Mouse (Mus musculus) forebrain, embryonic 16.5 days (tissue): Measurements from ENCODE around the gene Trmt112. TPM values are rescaled to one million over a fixed set of nuclear protein-coding genes. Genes with fewer than 3 reads are reported as not detected.
A peak's percentile ranks its signal among the peaks of the same experiment; 100 is the strongest.

ENCODE experiments used
- ATAC-seq: fragments of 200-750 bp; cut with Nextera tagmentation; 2 replicates; pipeline ENCODE4 v1.8.0; 2017; ENCODE audit warnings: mild to moderate bottlenecking, moderate library complexity
- H3K27ac ChIP-seq: fragments of 300-500 bp; sonication (generic); 2 replicates; pipeline ENCODE4 v1.5.1; 2014; ENCODE audit warnings: low read length, control low read depth
- H3K27me3 ChIP-seq: fragments of 300-500 bp; sonication (generic); replicated peaks from 2 replicates; pipeline ENCODE4 v1.6.1; 2014; ENCODE audit warnings: low read length; ENCODE audit not compliant: control insufficient read depth, insufficient read depth
- H3K36me3 ChIP-seq: fragments of 300-500 bp; sonication (generic); 2 replicates; pipeline ENCODE4 v1.6.1; 2014; ENCODE audit not compliant: control insufficient read depth, insufficient read depth
- H3K4me1 ChIP-seq: fragments of 300-500 bp; sonication (generic); replicated peaks from 2 replicates; pipeline ENCODE4 v1.6.1; 2014; ENCODE audit warnings: low read length; ENCODE audit not compliant: control insufficient read depth, insufficient read depth
- H3K4me2 ChIP-seq: fragments of 300-500 bp; sonication (generic); 2 replicates; pipeline ENCODE4 v1.6.1; 2014; ENCODE audit warnings: mild to moderate bottlenecking, low read length, control low read depth
- H3K4me3 ChIP-seq: fragments of 300-500 bp; sonication (generic); replicated peaks from 2 replicates; pipeline ENCODE4 v1.5.1; 2014; ENCODE audit warnings: mild to moderate bottlenecking, low read length, control low read depth
- H3K9ac ChIP-seq: fragments of 300-500 bp; sonication (generic); replicated peaks from 2 replicates; pipeline ENCODE4 v1.6.1; 2014; ENCODE audit warnings: low read depth, low read length, control low read depth
- H3K9me3 ChIP-seq: fragments of 300-500 bp; sonication (generic); 2 replicates; pipeline ENCODE4 v1.6.1; 2016; ENCODE audit warnings: low read length; ENCODE audit not compliant: control insufficient read depth
- WGBS: fragments of 180-500 bp; shearing (Covaris S2); extraction: QIAGEN DNeasy Blood & Tissue Kit; methylation state at CpG from one replicate; pipeline ENCODE4 v1.1.7; 2014; 5-methylcytosine and 5-hydroxymethylcytosine counted together
- polyA plus RNA-seq: library from polyadenylated mRNA; unstranded; fragments of >200 nt; fragmentation: Nextera tagmentation; extraction: Ambion mirVana; gene quantifications from 2 replicates; pipeline ENCODE4 v1.2.1, GENCODE M21; 2015

The Trmt112 gene
- polyA plus RNA-seq, 1 experiment from 2014 or later = 104 TPM

- H3K9ac ChIP-seq = no peak overlapping the region
- no peak for ATAC-seq
- no peak overlapping the region for H3K4me2 ChIP-seq
- H3K4me1 ChIP-seq = peaks cover 8% of the 10 kb centered on the region
- no peaks in the 10 kb centered on the region for H3K9me3 ChIP-seq
- no peaks in the 10 kb centered on the region for H3K27me3 ChIP-seq
- WGBS = 88% methylated on average over 11 of the region's 11 CpGs
- no peak overlapping the region for H3K4me3 ChIP-seq
- no peak overlapping the region for H3K27ac ChIP-seq
- peaks cover 17% of the 10 kb centered on the region; the same call in 1 of the 2 replicates for H3K36me3 ChIP-seq
These were observed 4.5 kb downstream of the Trmt112 start for GRCm38 (mm10) chr19:6913991-6914390.

GRCm38 (mm10) chr19:6914540-6914939 is 5.0 kb downstream of the Trmt112 start:
- no peak overlapping the region for H3K27ac ChIP-seq
- no peak overlapping the region for H3K4me2 ChIP-seq
- H3K4me3 ChIP-seq = no peak overlapping the region
- no peaks in the 10 kb centered on the region for H3K9me3 ChIP-seq
- peaks cover 6% of the 10 kb centered on the region for H3K4me1 ChIP-seq
- ATAC-seq = no peak
- peaks cover 17% of the 10 kb centered on the region; the same call in 1 of the 2 replicates for H3K36me3 ChIP-seq
- no peak overlapping the region for H3K9ac ChIP-seq
- H3K27me3 ChIP-seq = no peaks in the 10 kb centered on the region
- 90% methylated on average over 9 of the region's 9 CpGs for WGBS

GRCm38 (mm10) chr19:6915276-6915675 is 5.8 kb downstream of the Trmt112 start:
- Histone ChIP-seq H3K4me2 (no peak overlapping the region), H3K27me3 (no peaks in the 10 kb centered on the region), H3K36me3 (peaks cover 17% of the 10 kb centered on the region; the same call in 1 of the 2 replicates), H3K4me1 (peaks cover 11% of the 10 kb centered on the region), H3K9me3 (no peaks in the 10 kb centered on the region), H3K9ac (no peak overlapping the region), H3K4me3 (no peak overlapping the region), H3K27ac (no peak overlapping the region)
- no peak for ATAC-seq
- 86% methylated on average over 4 of the region's 4 CpGs for WGBS

- Histone ChIP-seq H3K36me3 (peaks cover 17% of the 10 kb centered on the region; the same call in 1 of the 2 replicates), H3K4me1 (peaks cover 13% of the 10 kb centered on the region), H3K4me3 (no peak overlapping the region), H3K27me3 (no peaks in the 10 kb centered on the region), H3K9ac (no peak overlapping the region), H3K4me2 (no peak overlapping the region), H3K27ac (no peak overlapping the region), H3K9me3 (no peaks in the 10 kb centered on the region)
- no peak for ATAC-seq
- WGBS = 88% methylated on average over 4 of the region's 4 CpGs
These were observed 7.0 kb downstream of the Trmt112 start for GRCm38 (mm10) chr19:6916496-6916895.

GRCm38 (mm10) chr19:6918321-6918720 is 8.8 kb downstream of the Trmt112 start:
- Histone ChIP-seq H3K27me3 (peaks cover 9% of the 10 kb centered on the region), H3K4me1 (peaks cover 18% of the 10 kb centered on the region), H3K27ac (no peak overlapping the region), H3K9ac (no peak overlapping the region), H3K4me3 (no peak overlapping the region), H3K9me3 (no peaks in the 10 kb centered on the region), H3K36me3 (peaks cover 6% of the 10 kb centered on the region; the same call in 1 of the 2 replicates), H3K4me2 (no peak overlapping the region)
- 92% methylated on average over 4 of the region's 4 CpGs for WGBS
- no peak for ATAC-seq

- ATAC-seq = no peak
- Histone ChIP-seq H3K4me1 (peaks cover 18% of the 10 kb centered on the region), H3K9me3 (no peaks in the 10 kb centered on the region), H3K27me3 (peaks cover 18% of the 10 kb centered on the region), H3K9ac (no peak overlapping the region), H3K27ac (no peak overlapping the region), H3K4me3 (no peak overlapping the region), H3K36me3 (0 out of 2 replicates have a peak, but pooled peaks cover 2% of the 10 kb centered on the region), H3K4me2 (no peak overlapping the region)
These were observed 9.9 kb downstream of the Trmt112 start for GRCm38 (mm10) chr19:6919431-6919830.

GRCm38 (mm10) chr19:6919876-6920740 is 10.6 kb downstream of the Trmt112 start:
- no peak overlapping the region for H3K27ac ChIP-seq
- H3K36me3 ChIP-seq = 0 out of 2 replicates have a peak, but pooled peaks cover 2% of the 10 kb centered on the region
- H3K27me3 ChIP-seq = peaks cover 25% of the 10 kb centered on the region
- peaks cover 22% of the 10 kb centered on the region for H3K4me1 ChIP-seq
- peak overlapping the region; percentile 91 for H3K4me2 ChIP-seq
- H3K4me3 ChIP-seq = peak overlapping the region; percentile 70
- ATAC-seq = no peak
- WGBS = 50% methylated on average over 7 of the region's 8 CpGs
- H3K9ac ChIP-seq = 0 out of 2 replicates have a peak overlapping the region, but pooled peaks have one; percentile 0
- H3K9me3 ChIP-seq = no peaks in the 10 kb centered on the region

GRCm38 (mm10) chr19:6920741-6921636 is 11.5 kb downstream of the Trmt112 start:
- Histone ChIP-seq H3K4me2 (peak overlapping the region; percentile 91), H3K27me3 (peaks cover 33% of the 10 kb centered on the region), H3K4me1 (peaks cover 22% of the 10 kb centered on the region), H3K36me3 (0 out of 2 replicates have a peak, but pooled peaks cover 2% of the 10 kb centered on the region), H3K4me3 (peak overlapping the region; percentile 70), H3K27ac (peak overlapping the region; percentile 76), H3K9me3 (no peaks in the 10 kb centered on the region), H3K9ac (peak overlapping the region; percentile 84)
- ATAC-seq = peak; percentile 9
- 1% methylated on average over 46 of the region's 48 CpGs for WGBS
